Mouse (Mus musculus): ENCODE data around the gene Srpk2.

DNA sequence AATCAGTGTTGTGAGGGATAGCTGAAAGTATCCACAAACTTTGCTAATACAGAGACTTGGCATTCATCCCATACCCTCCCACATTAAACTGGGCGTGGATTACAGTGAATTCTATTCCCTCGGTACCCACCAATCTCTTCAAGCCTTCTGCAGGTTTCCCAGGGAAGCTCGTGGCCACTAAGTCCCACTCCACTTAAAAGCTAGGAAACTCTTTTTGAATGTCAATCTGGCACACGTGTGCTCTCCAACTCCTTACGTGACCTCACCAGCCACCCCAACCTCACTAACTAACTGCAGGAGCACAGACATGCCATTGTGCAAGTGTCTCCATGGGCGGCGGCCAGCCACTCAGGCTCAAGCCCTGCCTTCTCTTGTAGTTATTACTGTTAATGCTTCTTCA is 12.3 kb downstream of the Srpk2 start:
- no peak for TF ChIP-seq CTCF (IDR thresholded peaks at IDR 0.05; ENCODE audit: control insufficient read depth, insufficient read depth, insufficient read length)
- no peak for TF ChIP-seq USF1 (IDR thresholded peaks at IDR 0.05; ENCODE audit: low read depth)
- no peak for TF ChIP-seq MYOG (IDR thresholded peaks at IDR 0.05; ENCODE audit: control insufficient read depth, extremely low read depth, insufficient read length)
